Mouse (Mus musculus) testis, adult 2 months (tissue): Measurements from ENCODE around the gene Ntn1.

Experiments used
- CTCF ChIP-seq: fragments of 200-500 bp; IDR thresholded peaks from 2 replicates; pipeline ENCODE4 v1.5.1; 2012; ENCODE audit warnings: low read depth, mild to moderate bottlenecking, inconsistent platforms, low read length, moderate library complexity; ENCODE audit not compliant: control insufficient read depth, insufficient read depth, insufficient replicate concordance
- POLR2A ChIP-seq: fragments of 200-500 bp; IDR thresholded peaks from 2 replicates; pipeline ENCODE4 v1.6.1; 2012; ENCODE audit warnings: low read depth, mild to moderate bottlenecking, inconsistent platforms, low read length, moderate library complexity; ENCODE audit not compliant: control insufficient read depth

- TF ChIP-seq POLR2A (no peak), CTCF (no peak)
Measured at GRCm38 (mm10) chr11:68315551-68316130, 85.0 kb downstream of the Ntn1 start.
